Mouse (Mus musculus): ENCODE measurements at regions not wholly inside any gene's neighbourhood (a gene's known extent, or its start where the extent isn't known, plus 50 kb on each side); places are given as distances from the start of the nearest gene placed in this dataset.

- 0 out of 2 replicates have a peak, but pooled peaks have one; percentile 9 for TF ChIP-seq CTCF (IDR thresholded peaks at IDR 0.05; ENCODE audit: low read depth)
- no peak for TF ChIP-seq EP300 (IDR thresholded peaks at IDR 0.05; ENCODE audit: low read depth)
These were observed 306.6 kb downstream of the Arl4a start for GRCm38 (mm10) chr12:39731177-39731576.

Measured in heart, postnatal 0 days (tissue).